ENCODE assay signal across 12 mouse cellular contexts in genomic region chr1:58725767-58726166, GRCm38 (mm10). TPM values are rescaled to one million over a fixed set of nuclear protein-coding genes. Genes with fewer than 3 reads are reported as not detected.
DNase-seq lines count a peak whose midpoint lies in the region; ATAC-seq and TF ChIP-seq lines count a peak whose summit lies in the region.
"Had no signal": no experiment of that assay in that cellular context is flagged by ENCODE, and none has a peak within 500 bp of the region (broad histone marks: within the 10 kb centered on the region; RNA-seq: fewer than 3 reads in every experiment).

No protein-coding gene starts in this region.

- no peak overlapping the region for H3K9ac ChIP-seq in kidney, embryonic 15.5 days

- H3K36me3 ChIP-seq in kidney, adult 2 months (ENCODE audit: control insufficient read depth, insufficient read depth, low read length): peaks cover 18% of the 10 kb centered on the region
- H3K36me3 ChIP-seq in kidney, embryonic 15.5 days: peaks cover 61% of the 10 kb centered on the region

- peaks cover 39% of the 10 kb centered on the region for H3K4me1 ChIP-seq in kidney, adult 2 months (ENCODE audit: control insufficient read depth, insufficient read depth, low read length)
- peaks cover 19% of the 10 kb centered on the region for H3K4me1 ChIP-seq in kidney, embryonic 15.5 days

- no peak overlapping the region for H3K4me2 ChIP-seq in kidney, embryonic 15.5 days

- H3K9me3 ChIP-seq in kidney, embryonic 15.5 days (replicated peaks): no peaks in the 10 kb centered on the region
- H3K9me3 ChIP-seq: hindbrain, embryonic 10.5 days had no signal

- H3K27me3 ChIP-seq in kidney, adult 2 months (replicated peaks; ENCODE audit: control insufficient read depth, insufficient read depth, low read length): no peaks in the 10 kb centered on the region
- no peaks in the 10 kb centered on the region for H3K27me3 ChIP-seq in kidney, embryonic 15.5 days
- H3K27me3 ChIP-seq: Patski had no signal

- 35% methylated on average over 5 of the region's 5 CpGs for WGBS in kidney, adult 2 months
- 82% methylated on average over 5 of the region's 5 CpGs for WGBS in kidney, embryonic 15.5 days

- peak overlapping the region; percentile 80 for H3K27ac ChIP-seq in kidney, adult 2 months (ENCODE audit: insufficient read depth, low read depth, low read length)
- no peak overlapping the region for H3K27ac ChIP-seq in kidney, embryonic 15.5 days
- H3K27ac ChIP-seq: hindbrain, embryonic 10.5 days had no signal

- H3K4me3 ChIP-seq in kidney, adult 2 months (ENCODE audit: insufficient read depth, low read depth, low read length): 0 out of 2 replicates have a peak overlapping the region, but pooled peaks have one; percentile 3
- no peak overlapping the region for H3K4me3 ChIP-seq in kidney, embryonic 15.5 days (replicated peaks)
- H3K4me3 ChIP-seq: hindbrain, embryonic 10.5 days had no signal

- no peak for ATAC-seq in kidney, embryonic 15.5 days (replicated peaks; ENCODE audit: low FRiP score)
- ATAC-seq: Patski had no signal

- peak; percentile 87 for DNase-seq in kidney, adult 2 months
- peak; percentile 69 for DNase-seq in CD4-positive, CD25-positive, alpha-beta regulatory T cell, adult 2 months (ENCODE audit: low read depth, low spot score)
- peak; percentile 69 for DNase-seq in adrenal gland, postnatal 10 days
- peak; percentile 76 for DNase-seq in kidney, postnatal 14 days
- DNase-seq in left cerebral cortex, adult 18-20 months (ENCODE audit: low spot score in 2 of 2): no peak
- no peak for DNase-seq in right cerebral cortex, postnatal 36 days (ENCODE audit: low spot score in 2 of 2)
- DNase-seq: gastrocnemius, postnatal 14 days; left cerebral cortex, postnatal 4 days had no signal

- no peak for TF ChIP-seq CTCF in kidney, adult 2 months (conservative IDR thresholded peaks at IDR 0.05; ENCODE audit: insufficient read depth, insufficient read length, low read depth, low read length)

- TF ChIP-seq POLR2A in kidney, adult 2 months (IDR thresholded peaks at IDR 0.05; ENCODE audit: low read depth, low read length): no peak

RNA-seq across cellular contexts. Expression of gene Cflar, which starts 14.5 kb away (rescaled TPM):
- 65.8 and 71.1 TPM in 2 replicates for polyA plus RNA-seq in kidney, adult 2 months (2012; rRNA removed)
- 45.2 and 48.1 TPM in 2 replicates for polyA plus RNA-seq in kidney, embryonic 15.5 days (2015; fragmentation: Nextera tagmentation; extraction: Ambion mirVana)
- 100 to 1,000 TPM; 101 to 102 TPM for total RNA-seq in adrenal gland, postnatal 10 days (2021)
- total RNA-seq in left cerebral cortex, adult 18-20 months (2021): 10 to 100 TPM; 25.9 to 29.6 TPM

RNA-seq across cellular contexts. Expression of gene Als2cr12, which starts 30.0 kb away (rescaled TPM):
- polyA plus RNA-seq in kidney, adult 2 months (2012; rRNA removed): 0.80 and 0.88 TPM in 2 replicates
- not detected in 2 replicates for polyA plus RNA-seq in kidney, embryonic 15.5 days (2015; fragmentation: Nextera tagmentation; extraction: Ambion mirVana)
- total RNA-seq in adrenal gland, postnatal 10 days (2021): 1 to 10 TPM; 4.8 to 6.2 TPM
- total RNA-seq in left cerebral cortex, adult 18-20 months (2021): not detected
- total RNA-seq: gastrocnemius, postnatal 14 days; left cerebral cortex, postnatal 4 days had no signal
- polyA plus RNA-seq: hindbrain, embryonic 10.5 days; lung, embryonic 16.5 days had no signal

Comparison
In these comparisons a context has a peak if more than half of its experiments do, and no peak if none do; other contexts are left out.
1. DNase-seq: peak in kidney, adult 2 months (single experiment), CD4-positive, CD25-positive, alpha-beta regulatory T cell, adult 2 months (single experiment), adrenal gland, postnatal 10 days (single experiment) and kidney, postnatal 14 days (single experiment); none in left cerebral cortex, adult 18-20 months (0 of 2) and right cerebral cortex, postnatal 36 days (0 of 2).
2. RNA of gene Als2cr12, which starts 30.0 kb away (total RNA-seq): 4.8 to 6.2 TPM in adrenal gland, postnatal 10 days; not detected in left cerebral cortex, adult 18-20 months; every median in the first group is over 4 times any median in the second.